Mouse (Mus musculus) cortical plate, adult 2 months (tissue): ENCODE results near the gene Trim71. TPM values are rescaled to one million over a fixed set of nuclear protein-coding genes. Genes with fewer than 3 reads are reported as not detected.
A peak's percentile ranks its signal among the peaks of the same experiment; 100 is the strongest.
"Not testable (repeated sequence)": the region's sequence is repeated elsewhere in the genome, so short reads cannot be mapped to it uniquely, and the experiment has no call there.

Source experiments
- H3K27ac ChIP-seq: fragments of 200-500 bp; 2 replicates; pipeline ENCODE4 v1.5.1; 2012; ENCODE audit warnings: low read length, control low read depth, inconsistent platforms; ENCODE audit not compliant: insufficient read depth
- H3K4me1 ChIP-seq: fragments of 200-500 bp; 2 replicates; pipeline ENCODE4 v1.6.1; 2011; ENCODE audit warnings: low read length; ENCODE audit not compliant: control insufficient read depth, insufficient read depth
- H3K4me3 ChIP-seq: fragments of 200-500 bp; 2 replicates; pipeline ENCODE4 v1.5.1; 2011; ENCODE audit warnings: mild to moderate bottlenecking, low read length, control low read depth; ENCODE audit not compliant: insufficient read depth
- CTCF ChIP-seq: fragments of 200-500 bp; IDR thresholded peaks from 2 replicates; pipeline ENCODE4 v1.5.1; 2011; ENCODE audit warnings: mild to moderate bottlenecking, control low read depth, low read length; ENCODE audit not compliant: insufficient read depth; ENCODE audit errors: extremely low read depth
- POLR2A ChIP-seq: fragments of 200-500 bp; IDR thresholded peaks from 2 replicates; pipeline ENCODE4 v1.6.1; 2011; ENCODE audit warnings: mild to moderate bottlenecking, low read length, control low read depth; ENCODE audit not compliant: insufficient read depth; ENCODE audit errors: extremely low read depth
- polyA plus RNA-seq: library from polyadenylated mRNA; depleted of rRNA; stranded (reverse); fragments of >200 nt; gene quantifications from 2 replicates; pipeline ENCODE4 v1.2.3, GENCODE M21; 2012

Trim71 gene
- polyA plus RNA-seq, 1 experiment = 0.27 TPM

DNA sequence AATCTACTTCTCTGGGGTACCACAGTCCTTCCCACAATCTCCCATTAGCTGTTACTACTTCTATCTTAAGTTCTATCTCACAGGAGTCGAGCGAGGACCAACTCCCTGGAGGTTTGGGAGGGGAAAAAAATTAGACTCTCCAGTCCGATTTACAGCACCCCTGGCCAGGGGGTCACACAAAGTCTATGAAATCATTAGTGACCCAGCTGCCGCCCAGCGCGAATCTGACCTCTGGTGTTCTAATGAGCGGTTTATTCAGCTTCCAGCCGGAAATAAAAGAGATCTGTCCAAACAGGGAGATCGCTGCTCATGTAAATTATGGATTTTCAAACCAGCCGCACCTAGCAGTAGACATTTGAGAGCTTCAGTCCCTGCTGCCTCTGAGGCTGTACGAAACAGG lies 32.9 kb downstream of the Trim71 start:
- Histone ChIP-seq H3K27ac (no peak overlapping the region), H3K4me3 (no peak overlapping the region), H3K4me1 (no peaks in the 10 kb centered on the region)
- no peak for TF ChIP-seq CTCF
- TF ChIP-seq POLR2A = no peak

DNA sequence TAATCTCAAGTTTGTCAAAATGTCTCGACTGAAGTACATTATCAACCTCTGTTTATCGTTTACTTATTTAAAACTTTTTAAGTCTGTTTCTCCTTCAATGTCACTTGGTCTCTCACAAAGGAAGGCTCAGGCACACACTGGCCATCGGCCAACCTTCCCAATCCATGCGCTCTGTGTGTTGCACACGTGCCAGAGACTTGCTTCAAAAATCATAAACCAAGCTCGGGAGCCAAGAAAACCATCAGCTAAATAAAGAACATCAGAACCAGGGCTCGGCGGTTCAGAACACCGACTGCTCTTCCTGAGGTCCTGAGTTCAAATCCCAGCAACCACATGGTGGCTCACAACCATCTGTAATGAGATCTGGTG lies 35.5 kb downstream of the Trim71 start:
- Histone ChIP-seq H3K27ac (no peak overlapping the region), H3K4me1 (no peaks in the 10 kb centered on the region), H3K4me3 (no peak overlapping the region)
- TF ChIP-seq POLR2A (no peak), CTCF (no peak)

DNA sequence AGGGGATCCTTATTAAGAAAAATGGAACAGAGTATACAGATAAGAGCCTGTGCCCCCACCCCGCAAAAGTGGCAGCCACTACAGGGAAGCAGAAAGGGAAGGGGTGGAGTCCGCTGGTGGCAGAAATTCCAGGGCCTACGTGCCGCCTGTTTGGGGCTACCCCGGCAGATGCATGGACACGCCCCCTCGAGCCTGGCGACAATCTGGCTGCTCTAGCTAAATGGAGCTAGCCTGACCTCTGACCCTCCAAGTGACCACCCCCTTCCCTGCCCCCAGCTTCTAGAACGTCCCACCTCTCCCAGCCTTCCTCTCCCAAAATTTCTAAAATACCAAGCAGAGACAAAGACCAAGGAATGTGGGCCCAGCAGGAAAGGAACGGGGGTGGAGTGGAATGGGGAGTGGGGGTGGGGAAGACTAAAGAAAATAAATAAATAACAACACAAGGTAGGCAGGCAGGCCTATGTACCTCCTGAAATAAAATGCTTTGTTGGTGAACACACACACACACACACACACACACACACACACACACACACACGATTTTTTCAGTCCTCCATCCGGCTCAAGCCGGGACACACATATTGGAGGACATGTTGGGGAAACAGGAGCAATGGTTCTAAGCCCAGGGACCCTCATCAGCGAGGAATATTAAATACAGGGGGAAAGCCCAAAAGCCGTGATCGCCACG lies 36.0 kb downstream of the Trim71 start:
- TF ChIP-seq POLR2A (no peak), CTCF (no peak)
- no peak overlapping the region for H3K4me3 ChIP-seq
- H3K4me1 ChIP-seq = no peaks in the 10 kb centered on the region
- no peak overlapping the region for H3K27ac ChIP-seq

DNA sequence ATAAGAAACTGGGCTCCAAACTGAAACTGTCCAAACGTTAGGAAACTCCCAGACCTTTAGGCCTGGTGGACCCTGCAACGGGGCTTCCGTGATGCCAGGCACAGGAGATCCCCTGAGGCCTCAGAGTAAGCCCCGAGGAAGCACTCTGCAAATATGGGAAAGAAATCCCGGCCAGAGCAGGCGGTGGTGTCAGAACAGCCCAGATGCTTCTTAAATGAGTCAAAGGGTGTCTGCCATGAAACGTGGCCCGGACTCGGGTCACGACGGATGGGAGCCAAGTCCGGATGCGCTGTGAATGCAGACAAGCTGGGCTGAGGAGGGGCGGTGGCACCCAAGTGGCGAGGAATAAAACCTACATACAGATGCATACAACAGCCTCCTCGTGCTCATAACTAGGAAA lies 37.1 kb downstream of the Trim71 start:
- no peak overlapping the region for H3K27ac ChIP-seq
- TF ChIP-seq CTCF = no peak
- no peak overlapping the region for H3K4me3 ChIP-seq
- no peaks in the 10 kb centered on the region for H3K4me1 ChIP-seq

DNA sequence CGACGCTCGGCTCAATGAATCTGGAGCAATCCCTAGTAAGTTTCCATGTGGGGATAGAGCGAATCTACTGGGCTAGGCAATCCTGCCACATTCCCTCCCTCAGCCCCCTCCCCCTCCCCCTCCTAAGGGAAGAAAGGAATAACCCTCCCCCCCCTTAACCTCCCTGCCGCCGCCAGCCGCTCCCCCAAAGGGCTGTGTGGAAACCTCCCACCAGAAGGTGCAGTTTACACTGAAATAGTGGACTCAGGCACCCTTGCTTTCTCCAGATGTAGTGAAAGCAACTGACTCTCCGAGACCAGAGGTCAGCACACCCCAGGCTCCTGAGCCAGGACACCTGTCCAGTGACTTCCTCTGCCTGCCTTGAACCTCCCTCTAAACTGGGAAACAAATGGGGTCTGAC lies 37.6 kb downstream of the Trim71 start:
- Histone ChIP-seq H3K4me3 (no peak overlapping the region), H3K27ac (no peak overlapping the region), H3K4me1 (no peaks in the 10 kb centered on the region)
- TF ChIP-seq CTCF (no peak), POLR2A (no peak)

DNA sequence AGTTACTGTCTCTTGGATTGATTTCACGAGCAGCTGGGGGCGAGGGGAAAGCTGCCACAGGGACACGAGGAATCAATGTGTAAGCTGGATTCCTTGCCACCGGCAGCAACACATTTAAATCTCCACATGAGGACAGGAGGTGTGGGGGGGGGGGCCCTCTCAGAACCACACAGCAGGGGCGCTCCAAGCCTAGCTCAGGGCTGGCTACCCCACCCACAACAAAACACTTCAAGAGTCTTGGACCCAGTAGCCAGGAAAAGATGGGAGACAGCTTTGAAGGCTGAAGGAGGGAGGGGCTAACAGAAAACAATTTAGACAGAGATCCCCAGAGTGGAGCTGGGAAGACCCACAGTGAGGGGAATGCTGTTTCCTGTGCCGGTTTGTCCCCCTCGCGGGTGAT lies 38.3 kb downstream of the Trim71 start:
- no peaks in the 10 kb centered on the region for H3K4me1 ChIP-seq
- TF ChIP-seq CTCF (no peak), POLR2A (no peak)
- no peak overlapping the region for H3K27ac ChIP-seq
- H3K4me3 ChIP-seq = no peak overlapping the region

DNA sequence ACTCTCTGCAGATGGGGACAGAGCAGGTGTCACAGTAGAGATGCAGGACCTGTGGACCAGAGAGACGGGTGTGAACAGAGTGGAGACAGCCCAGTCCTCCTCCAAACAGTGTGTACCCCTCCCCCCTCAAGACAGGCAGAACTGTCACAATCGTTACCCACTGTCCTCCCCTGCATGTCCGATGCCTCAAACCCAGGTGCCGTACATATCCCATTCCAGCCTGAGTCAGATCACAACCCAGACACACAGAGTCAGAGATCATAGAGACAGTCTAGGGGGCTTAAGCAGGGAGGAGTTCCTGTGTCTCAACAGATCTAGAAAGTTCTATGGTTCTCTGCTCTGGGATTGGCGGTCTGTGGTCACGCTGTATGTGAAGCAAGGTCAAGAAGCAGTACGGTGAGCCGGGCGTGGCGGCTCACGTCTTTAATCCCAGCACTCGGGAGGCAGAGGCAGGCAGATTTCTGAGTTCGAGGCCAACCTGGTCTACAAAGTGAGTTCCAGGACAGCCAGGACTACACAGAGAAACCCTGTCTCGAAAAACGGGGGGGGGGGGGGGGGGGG lies 39.0 kb downstream of the Trim71 start:
- Histone ChIP-seq H3K4me3 (no peak overlapping the region), H3K27ac (no peak overlapping the region), H3K4me1 (no peaks in the 10 kb centered on the region)
- TF ChIP-seq POLR2A = no peak
- TF ChIP-seq CTCF = no peak

DNA sequence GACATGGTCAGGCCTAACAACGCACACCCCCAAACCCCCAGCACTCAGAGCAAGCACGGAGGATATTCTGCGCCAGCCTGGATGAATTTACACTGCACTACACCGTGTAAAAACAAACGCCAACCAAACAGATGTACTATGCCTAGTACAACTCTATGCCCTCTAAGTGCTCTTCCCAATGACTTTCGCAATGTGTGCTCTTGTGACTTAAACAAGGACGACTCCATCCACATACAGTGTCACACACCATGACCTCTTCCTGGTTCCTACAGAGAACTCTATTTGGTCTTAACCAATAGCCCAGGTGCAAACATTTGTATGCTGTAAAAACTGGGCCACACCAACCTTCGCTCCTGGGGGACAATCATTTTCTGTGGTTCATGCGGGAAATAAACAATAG lies 41.7 kb downstream of the Trim71 start:
- Histone ChIP-seq H3K4me3 (no peak overlapping the region), H3K27ac (no peak overlapping the region), H3K4me1 (no peaks in the 10 kb centered on the region)
- TF ChIP-seq POLR2A (no peak), CTCF (no peak)

DNA sequence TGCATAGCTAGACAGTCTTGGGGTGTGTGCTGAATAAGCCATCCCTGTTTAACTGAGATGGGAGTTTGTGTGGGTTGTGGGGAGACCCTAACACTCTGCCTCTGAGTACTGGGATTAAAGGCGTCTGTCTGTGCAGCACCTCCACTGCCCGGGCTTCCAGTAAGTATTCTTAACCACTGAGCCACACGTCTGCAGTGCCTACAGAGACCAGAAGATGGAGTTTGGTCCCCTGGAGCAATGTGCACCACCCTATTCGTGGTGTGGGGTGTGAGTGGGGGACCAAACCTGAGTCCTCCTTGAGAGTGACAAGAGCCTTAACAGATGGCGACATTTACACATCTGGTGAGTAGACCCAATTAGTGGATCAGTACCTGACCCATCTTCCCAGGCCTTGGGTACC lies 42.1 kb downstream of the Trim71 start:
- Histone ChIP-seq H3K4me3 (no peak overlapping the region), H3K27ac (no peak overlapping the region), H3K4me1 (no peaks in the 10 kb centered on the region)
- TF ChIP-seq CTCF = no peak
- TF ChIP-seq POLR2A = no peak

DNA sequence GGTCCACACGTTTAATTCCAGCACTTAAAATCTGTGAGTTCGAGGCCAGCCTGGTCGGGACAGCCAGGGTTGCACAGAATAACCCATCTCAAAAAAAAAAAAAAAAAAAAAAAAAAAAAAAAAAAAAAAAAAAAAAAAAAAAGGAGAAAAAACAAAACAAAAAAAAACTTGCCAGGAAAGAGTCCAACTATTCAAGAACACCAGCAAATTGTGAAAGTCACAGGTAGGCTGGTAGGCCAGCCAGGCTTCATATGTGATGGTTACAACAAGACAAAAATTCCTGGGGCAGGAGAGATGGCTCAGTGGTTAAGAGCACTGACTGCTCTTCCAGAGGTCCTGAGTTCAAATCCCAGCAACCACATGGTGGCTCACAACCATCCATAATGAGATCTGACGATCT lies 43.6 kb downstream of the Trim71 start:
- H3K4me3 ChIP-seq, H3K4me1 ChIP-seq: not testable (repeated sequence)

DNA sequence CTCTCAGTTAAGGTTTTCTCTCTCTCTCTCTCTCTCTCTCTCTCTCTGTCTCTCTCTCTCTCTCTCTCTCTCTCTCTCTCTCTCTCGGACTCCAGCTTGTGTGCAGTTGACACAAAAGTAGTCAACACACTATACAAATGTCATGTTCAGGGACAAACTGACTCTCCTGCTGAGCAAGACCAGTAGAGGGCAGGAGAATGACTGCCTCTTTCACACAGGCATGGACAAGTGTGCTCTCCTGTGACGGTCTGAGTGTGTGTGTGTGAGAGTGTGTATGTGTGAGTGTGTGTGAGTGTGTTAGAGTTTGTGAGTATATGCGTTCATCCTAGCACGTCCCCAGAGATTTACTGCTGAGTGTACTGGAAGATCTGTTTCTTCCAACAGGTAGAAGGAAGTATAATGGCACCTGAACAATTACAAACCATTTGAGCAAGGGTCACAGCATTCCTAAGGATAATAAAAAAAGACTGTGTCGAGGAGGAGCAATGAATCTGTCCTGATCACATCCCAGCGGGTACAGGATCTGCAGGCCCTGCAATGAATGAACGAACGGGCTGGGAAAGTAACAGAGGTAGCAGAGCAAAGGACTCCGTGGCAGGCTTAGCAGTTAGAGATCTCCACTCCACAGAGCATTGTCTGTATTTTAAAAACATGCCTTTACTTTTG lies 45.2 kb downstream of the Trim71 start:
- no peak overlapping the region for H3K27ac ChIP-seq
- TF ChIP-seq POLR2A = no peak
- TF ChIP-seq CTCF = peak; percentile 19; the same call in 1 of the 2 replicates

More for the DNA sequence above, 43.6 kb downstream of the Trim71 start:
- H3K27ac ChIP-seq = not testable (repeated sequence)

More for the DNA sequence above, 45.2 kb downstream of the Trim71 start:
- Histone ChIP-seq H3K4me3 (no peak overlapping the region), H3K4me1 (no peaks in the 10 kb centered on the region)
